Mouse (Mus musculus) inflammation-experienced regulatory T-cells, adult 16 weeks (primary cell): Measurements from ENCODE around the gene Gm3411. TPM values are rescaled to one million over a fixed set of nuclear protein-coding genes. Genes with fewer than 3 reads are reported as not detected.

Experiments
- polyA plus RNA-seq: library from polyadenylated mRNA; unstranded; fragments of 100-300 nt; shearing (Covaris generic); gene quantifications from one replicate; pipeline ENCODE4 v1.2.1, GENCODE M21; 2017

The Gm3411 gene
- 7.2 TPM for polyA plus RNA-seq

DNA sequence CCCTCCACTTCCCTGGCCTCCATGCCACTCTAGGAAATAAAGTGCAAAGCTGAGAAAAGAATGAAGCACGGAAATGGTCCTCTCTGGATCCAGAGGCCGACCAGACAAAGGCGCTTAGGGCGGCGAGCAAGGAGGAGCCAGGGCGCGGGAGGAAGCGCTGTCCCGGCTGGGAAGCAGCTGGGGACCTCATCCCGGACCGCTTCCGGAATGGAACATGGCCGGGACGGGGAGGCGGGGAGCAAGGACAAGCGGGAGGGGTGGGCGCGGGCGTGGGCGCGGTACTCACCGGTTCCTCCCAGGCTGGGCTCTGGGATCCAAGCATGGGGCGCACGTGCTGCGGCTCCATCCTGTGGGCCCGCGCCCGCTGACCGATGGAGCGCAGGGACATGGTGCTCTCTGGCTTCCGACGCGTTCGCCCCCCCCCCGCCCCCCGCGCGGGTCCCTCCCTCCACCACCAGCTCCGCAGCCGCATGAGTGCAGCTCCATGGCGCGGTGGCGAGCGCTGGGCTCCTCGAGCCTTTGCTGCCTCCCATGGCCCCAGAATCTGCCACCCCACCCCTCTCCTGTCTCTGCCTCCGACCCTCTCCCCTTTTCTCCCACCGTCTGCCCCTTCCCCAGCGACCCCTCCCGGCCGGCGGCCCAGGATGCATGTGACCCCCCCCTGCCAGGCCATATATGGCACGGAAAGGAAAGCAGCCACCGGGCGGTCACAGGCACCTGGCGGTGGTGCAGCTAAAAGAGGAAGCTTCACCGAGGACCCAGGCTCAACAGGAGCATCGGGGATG, at the start of gene Gm3411:
Gene Gm3411 (minus strand): TSS at position 320 of the 785 bp plus-strand sequence.

GRCm38 (mm10) chr14:6304743-6305142, 17.7 kb upstream of the Gm3411 start, which contains the start of gene Gm21103:
Gene Gm21103 (minus strand): TSS chr14:6304843.

GRCm38 (mm10) chr14:6219192-6219591, 67.9 kb downstream of the Gm3411 start, which contains the start of gene Gm21560:
Gene Gm21560 (minus strand): TSS chr14:6219292.

Other genes with a start within 250 kb of the Gm3411 start
- gene Gm6337, start 229.0 kb downstream of the Gm3411 start, polyA plus RNA-seq, result not detected
- gene Gm8206, start 193.3 kb downstream of the Gm3411 start, polyA plus RNA-seq, result 4.4 TPM
- 9.6 TPM for gene Gm3468, start 178.6 kb downstream of the Gm3411 start, polyA plus RNA-seq
- gene Gm3476, start 161.4 kb downstream of the Gm3411 start, polyA plus RNA-seq, result not detected
- gene Gm21560, start 68.0 kb downstream of the Gm3411 start, polyA plus RNA-seq, result not detected
- gene Gm21103, start 17.6 kb upstream of the Gm3411 start, polyA plus RNA-seq, result not detected
- not detected for gene Gm3618, start 56.4 kb upstream of the Gm3411 start, polyA plus RNA-seq
- not detected for gene Gm16440, start 103.1 kb upstream of the Gm3411 start, polyA plus RNA-seq
- gene Gm3591, start 125.2 kb upstream of the Gm3411 start, polyA plus RNA-seq, result 3.2 TPM
- gene Gm3594, start 157.4 kb upstream of the Gm3411 start, polyA plus RNA-seq, result not detected